Mouse (Mus musculus) lung, postnatal 0 days (tissue): ENCODE data around the gene Gm47429.

Experiments used
- CTCF ChIP-seq: IDR thresholded peaks from 2 replicates; pipeline ENCODE4 v1.5.1; 2016; ENCODE audit warnings: antibody characterized with exemption, mild to moderate bottlenecking
- EP300 ChIP-seq: IDR thresholded peaks from 2 replicates; pipeline ENCODE4 v1.6.1; 2016; ENCODE audit warnings: antibody characterized with exemption, mild to moderate bottlenecking, control low read depth

DNA sequence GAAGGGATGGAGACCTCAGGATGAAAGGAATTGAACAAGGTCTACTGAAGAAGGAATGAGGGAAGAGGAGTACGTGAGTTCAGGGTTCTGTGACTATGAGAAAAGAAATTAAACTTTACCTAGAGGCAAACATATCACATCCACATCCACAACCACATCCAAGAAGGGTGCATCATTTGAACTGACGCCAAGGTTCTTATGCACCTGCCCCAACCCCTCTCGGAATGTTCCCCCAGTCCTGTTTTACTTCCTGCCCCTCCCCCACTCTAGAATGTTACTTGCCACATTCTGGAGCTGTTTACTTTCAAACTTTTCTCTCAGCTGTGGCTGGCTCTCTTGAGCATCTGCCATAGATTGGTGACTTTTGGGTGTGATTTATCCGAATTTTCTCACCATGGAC lies 23.3 kb upstream of the Gm47429 start, which contains the start of gene Nutm2:
- no peak for TF ChIP-seq CTCF
- no peak for TF ChIP-seq EP300
